Mouse (Mus musculus) gastrocnemius, adult 8-10 months (tissue): Measurements from ENCODE around the gene Maco1. TPM values are rescaled to one million over a fixed set of nuclear protein-coding genes. Genes with fewer than 3 reads are reported as not detected.
"Not testable (repeated sequence)": the region's sequence is repeated elsewhere in the genome, so short reads cannot be mapped to it uniquely, and the experiment has no call there.

ENCODE experiments used
- DNase-seq, 2 experiments: peaks; one replicate each; pipeline ENCODE4 v3.0.0; 2022; ENCODE audit warnings: low spot score in 2 of 2
- total RNA-seq, 4 experiments: library from RNA; stranded (reverse); gene quantifications; 2 replicates each; pipeline ENCODE4 v1.2.4; 2022

The Maco1 gene
- total RNA-seq, 4 experiments from 2014 or later, result 17.5 to 21.6 (median 19.1) TPM

DNA sequence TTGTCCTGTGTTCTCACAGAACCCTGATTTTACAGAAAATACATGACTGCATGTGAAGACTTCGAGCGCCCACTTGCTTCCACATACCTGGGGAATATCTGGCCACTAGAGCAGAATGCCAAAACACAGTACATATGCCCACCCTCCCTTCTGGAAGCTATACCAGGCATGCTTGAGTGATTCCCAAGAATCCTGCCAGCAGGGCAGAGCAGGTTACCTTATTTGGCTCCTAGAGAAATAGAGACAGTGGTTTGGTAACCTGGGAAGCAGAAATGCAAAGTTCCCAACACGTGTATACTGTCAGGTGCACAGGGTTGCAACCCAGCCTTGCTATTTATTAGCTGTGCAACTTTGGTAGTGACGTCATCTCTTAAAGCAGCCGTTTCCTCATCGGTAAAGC lies 8.7 kb upstream of the Maco1 start:
- DNase-seq, result no peak

DNA sequence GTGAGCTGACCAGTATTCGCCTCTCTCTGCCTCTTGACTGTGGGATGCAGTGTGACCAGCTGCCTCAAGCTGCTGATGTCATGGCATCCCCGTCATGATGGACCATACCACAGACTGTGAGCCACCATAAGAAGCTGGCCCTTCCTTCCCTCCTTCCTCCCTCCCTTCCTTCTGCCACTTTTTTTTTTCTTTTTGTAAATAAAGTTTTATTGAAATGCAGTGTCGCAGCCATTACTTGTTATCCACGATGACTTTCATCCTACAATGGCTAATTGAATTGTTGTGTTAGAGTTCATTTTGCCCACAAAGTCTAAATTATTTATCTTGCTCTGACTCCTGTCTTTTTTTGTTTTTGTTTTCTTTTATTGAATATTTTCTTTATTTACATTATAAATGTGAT lies 5.3 kb upstream of the Maco1 start:
- DNase-seq, result no peak

DNA sequence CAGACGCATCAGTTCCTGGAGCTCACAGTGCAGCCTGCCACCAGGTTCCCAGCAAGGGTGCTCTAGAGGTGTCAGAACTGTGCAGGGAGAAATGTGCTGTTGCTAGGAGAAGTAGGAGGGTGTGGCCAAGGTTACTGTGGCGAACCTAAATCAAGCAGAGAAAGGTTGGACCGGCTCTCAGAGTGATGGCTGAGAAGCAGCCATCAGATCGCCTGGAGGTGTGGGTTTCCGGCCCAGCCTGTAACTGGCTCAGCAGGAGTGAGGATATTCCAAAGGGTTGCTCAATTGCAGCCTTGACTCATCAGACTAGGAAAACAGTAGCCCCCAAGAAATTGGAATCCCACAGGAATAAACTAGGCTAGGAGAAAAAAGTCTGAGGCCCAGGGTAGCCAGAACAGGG lies 3.4 kb upstream of the Maco1 start:
- DNase-seq, result no peak

DNA sequence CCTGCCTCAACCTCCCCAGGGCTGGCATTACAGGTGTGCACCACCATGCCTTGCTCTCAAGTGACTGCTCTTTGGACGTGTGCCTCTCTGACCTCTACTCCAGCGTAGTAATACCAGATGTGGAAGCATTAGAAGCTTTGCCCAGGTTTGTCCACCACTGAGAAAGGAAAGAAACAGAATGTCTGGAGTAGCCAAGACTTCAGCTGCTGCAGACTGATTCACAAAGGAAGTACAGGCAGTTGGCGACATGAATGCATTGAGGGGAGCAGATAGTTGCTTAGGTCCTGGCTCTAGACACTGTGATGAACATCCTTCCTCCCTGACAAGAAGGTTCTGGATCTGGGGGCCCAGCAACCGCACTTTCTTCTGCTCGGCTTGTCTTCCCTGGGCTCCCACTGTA lies 2.9 kb upstream of the Maco1 start:
- no peak for DNase-seq

DNA sequence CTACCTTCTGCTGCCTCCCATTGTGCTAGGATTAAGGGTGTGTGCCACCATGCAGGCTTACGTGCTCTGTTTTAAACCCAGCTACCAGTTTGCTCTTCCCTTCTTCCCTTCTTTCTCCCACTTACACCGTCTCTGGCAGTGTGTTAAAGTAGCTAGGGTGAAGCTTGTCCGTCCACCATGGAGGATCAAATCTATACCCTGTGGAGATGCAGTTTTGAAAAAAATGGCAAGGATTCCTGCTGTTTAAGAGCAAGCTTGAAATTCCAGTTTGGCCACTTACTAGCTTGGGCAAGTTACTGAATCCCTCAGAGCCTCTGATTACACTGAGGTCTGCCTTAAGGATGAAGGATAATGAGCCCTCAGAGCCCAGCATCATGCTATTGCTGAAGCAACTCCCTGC lies 2.2 kb upstream of the Maco1 start:
- DNase-seq, result no peak

DNA sequence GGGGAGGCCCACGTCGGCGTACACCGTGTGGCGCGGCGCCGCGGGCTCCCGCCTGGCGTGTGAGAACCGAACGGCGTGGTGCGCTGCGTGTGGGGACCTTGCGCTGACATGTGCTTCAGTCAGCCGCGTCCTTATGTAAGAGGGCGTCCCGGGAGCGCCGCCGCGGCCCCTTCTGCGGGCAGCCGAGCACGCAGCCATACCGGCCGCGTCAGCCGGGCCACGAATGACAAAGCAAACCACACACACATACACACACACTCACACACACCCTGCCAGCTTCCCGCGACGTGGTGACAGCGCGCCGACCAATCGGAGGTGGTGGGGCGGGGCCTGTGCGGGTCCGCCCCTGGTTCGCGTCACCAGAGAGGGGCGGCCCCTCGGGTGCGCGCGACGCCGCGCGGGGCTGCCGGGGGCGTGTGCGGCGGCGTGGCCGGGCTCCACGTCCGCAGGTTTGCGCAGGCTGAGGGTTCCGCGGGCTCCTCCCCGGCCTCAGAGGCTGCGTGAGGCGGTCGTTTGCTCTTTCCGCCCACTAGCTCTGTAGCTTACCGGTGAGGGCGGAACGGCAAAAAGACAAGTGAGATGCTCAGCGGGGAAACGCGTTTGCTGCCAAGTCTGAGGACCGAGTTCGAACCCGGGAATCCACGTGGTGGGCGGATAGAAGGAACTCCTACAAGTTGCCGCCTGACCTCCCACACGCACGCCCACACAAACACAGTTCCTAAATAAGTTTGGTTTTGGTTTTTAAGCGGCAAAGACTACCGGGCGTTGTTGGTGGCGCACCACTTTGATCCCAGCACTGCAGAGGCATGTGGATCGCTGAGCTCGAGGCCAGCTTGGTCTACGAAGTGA lies 716 bp upstream of the Maco1 start:
- DNase-seq, result peak; percentile 91 to 93

DNA sequence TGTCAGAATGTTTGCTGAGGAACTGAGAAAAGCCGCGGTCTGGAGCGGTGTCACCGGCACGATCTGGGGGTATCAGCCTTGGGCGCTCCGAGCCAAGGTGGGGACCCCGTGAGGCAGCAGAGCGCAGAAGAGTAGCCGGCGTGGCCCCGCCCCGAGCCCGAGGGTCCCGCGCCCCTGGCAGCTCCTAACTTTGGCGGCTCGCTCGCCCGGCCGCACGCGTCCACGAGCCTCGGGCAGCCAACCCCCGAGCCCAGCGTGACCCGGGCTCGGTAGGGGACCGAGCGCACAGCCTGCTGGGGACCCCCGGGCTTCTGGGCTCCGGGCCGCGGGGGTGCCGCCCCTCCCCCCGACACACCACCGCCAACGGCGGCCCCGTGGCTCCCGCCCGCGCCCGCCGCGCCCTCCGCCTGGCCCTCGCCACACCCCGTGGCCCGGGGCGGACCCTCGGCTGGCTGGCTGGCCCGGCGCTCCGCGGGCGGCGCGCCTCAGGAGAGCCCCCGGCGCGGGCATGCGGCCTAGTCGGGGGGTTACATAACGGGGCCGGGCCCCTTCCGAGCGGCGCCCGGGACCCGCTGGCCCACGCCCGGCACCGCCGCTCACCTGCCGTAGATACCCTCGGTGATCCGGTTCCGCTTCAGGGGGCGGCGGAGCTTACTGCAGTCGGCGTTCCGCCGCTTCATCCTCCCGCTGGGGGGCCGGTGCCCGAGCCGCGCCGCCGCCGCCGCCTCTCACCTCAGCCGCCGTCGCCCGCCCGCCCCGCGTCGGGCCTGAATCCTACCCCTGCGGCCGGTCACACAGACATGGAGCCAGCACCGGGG lies 498 bp downstream of the Maco1 start:
- peak; percentile 12 to 47 for DNase-seq

DNA sequence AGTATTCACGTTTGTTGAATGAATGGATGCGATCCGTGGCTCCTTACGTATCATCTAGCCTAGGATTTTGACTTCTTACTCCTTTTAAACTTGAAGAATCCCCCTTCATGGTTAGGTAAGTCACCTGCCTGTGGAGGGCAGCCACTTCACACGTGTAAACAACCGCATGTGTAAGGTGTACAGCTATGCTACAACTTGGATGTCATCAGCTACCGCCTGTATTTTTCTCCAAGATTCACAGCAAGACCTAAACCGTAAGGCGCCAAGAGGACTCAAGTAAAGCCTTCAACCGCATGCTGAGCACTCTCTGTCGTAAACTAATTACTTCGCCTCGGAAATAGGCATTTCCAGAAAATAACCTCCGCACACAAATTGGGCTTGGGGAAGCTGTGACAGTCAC lies 1.3 kb downstream of the Maco1 start:
- no peak for DNase-seq

DNA sequence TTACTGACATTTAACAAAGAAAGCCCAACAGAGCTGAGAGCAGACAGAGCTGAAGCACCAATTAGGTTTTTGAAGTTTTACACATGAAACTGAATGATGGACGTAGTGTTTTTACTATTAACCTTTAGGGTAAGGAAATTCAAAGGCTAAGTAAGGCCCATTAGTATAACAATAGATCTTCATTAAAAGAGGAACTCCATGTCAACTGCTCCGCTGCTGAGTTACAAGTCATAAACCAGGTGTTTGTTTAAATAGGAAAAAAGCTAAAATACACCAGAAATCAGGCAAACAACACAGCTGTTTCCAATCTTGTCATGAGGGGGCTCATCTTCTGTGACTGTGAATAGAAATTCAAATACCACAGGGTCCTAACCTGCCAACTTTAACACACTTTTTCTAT lies 1.9 kb downstream of the Maco1 start:
- DNase-seq, result no peak

DNA sequence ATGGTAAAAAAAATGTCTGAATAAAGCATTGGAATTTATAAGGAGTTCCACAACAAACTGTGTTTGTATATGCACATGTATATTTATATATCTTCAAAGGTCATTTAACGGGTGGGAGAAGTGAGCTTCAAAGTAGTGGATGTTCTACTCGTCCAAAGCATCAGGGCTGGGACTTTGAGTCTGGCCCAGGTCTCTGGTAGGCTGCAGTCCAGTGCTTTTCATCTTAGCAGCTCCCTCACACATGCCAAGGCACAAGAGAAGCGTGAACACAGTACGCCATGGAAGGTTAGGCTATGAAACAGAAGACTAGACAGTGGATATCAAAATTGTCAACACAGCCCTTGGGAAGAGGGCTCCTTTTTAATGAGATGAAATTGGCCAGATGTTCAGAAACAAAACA lies 2.6 kb downstream of the Maco1 start:
- DNase-seq, result no peak

DNA sequence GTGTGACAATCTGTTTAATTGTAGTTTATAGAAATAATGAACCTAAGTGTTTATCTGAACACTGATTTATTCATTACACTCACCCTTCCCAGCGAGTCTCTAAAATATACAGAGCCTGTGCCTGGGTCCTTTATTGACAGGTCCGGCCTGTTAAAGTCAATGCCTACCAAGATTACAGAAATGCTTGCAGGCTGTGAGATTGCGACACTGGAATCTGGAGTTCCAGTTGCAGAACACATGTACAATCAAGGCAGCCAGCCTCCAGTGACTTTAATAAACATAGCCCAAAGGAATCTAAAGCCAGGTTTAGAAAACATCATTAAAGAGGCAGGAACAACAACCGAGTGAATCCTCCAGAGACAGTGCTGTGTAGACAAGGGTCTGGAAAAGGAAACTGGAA lies 5.6 kb downstream of the Maco1 start:
- no peak for DNase-seq

DNA sequence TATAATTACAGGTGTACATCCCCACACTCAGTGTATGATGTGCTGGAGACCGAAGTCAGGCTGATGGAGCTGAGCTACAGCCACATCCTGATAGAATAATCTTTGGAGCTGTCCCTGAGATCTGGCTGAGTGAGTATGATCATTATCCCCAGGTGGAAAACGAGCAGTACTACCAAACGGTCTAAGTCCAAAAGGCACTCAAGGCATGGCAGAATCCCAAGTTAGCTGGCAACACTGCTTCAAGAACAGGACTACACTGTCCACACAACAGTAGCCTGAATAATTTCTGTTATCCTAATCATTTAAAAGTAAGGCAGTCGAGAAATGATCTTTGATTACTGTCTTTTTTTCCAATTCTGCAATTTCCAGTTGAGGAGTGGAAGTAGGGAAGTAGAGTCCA lies 9.6 kb downstream of the Maco1 start:
- no peak for DNase-seq

DNA sequence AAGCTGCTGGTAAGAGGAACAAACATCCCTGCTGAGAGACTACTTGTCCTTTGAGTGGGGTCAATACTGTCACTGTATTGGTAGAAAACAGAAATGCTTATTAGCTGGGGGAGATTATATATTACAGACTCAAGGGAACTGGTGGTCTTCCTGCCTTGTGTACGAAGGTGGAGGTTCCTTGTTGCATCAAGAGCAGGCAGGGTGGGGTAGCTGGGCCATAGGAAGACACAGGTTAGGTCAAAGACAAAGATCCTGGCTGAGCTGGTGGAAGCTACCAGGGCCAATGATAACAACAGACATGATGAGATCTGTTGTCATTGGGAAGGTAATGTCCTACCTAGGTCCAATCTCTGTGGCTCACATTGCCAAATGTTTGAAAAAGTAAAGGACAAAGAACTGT lies 12.9 kb downstream of the Maco1 start:
- no peak for DNase-seq

DNA sequence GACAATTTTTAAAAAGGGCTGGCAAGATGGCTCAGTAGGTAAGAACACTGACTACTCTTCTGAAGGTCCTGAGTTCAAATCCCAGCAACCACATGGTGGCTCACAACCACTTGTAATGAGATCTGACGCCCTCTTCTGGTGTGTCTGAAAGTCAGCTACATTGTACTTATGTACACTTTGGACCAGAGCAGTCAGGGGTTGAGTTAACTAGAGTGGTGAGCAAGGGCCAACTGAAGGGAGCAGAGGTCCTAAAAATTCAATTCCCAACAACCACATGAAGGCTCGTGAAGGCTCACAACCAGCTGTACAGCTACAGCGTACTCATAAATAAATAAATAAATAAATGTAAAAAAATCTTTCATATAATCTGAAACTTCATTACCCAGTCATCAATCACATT lies 14.4 kb downstream of the Maco1 start:
- DNase-seq, result not testable (repeated sequence)

DNA sequence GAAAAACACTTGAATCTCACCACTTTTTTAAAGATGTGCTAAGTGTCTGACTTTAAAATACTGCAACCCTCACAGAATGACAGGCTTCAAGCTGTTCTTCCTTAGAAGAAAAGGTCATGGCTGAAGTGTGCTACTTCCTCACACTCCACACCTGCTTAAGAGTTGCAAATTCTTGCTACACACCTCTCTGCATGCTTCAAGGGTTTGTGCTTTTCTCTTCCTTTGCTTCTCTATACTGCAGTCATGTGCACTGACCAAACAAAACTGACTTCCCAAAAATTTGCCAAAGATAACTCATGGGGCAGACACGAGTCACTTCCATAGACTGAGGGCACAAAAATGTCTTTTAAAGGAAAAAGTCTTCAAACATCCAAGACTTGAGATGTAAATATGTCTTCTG lies 14.9 kb downstream of the Maco1 start:
- no peak for DNase-seq

DNA sequence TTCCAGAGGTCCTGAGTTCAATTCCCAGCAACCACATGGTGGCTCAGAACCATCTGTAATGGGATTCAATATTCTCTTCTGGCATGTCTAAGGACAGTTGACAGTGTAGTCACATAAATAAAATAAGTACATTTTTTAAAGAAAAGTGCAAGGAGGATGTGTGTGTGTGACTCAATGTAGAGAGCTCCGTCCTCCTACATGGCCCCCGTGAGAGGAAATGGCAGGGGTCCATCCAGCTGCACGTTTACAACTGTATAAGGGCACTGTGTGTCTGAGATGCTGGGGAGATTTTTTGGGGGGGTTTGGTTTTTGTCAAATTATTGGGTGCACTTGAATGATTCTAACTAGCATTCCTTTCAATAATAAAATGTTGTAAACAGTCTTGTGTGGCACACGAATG lies 17.7 kb downstream of the Maco1 start:
- DNase-seq, result no peak

DNA sequence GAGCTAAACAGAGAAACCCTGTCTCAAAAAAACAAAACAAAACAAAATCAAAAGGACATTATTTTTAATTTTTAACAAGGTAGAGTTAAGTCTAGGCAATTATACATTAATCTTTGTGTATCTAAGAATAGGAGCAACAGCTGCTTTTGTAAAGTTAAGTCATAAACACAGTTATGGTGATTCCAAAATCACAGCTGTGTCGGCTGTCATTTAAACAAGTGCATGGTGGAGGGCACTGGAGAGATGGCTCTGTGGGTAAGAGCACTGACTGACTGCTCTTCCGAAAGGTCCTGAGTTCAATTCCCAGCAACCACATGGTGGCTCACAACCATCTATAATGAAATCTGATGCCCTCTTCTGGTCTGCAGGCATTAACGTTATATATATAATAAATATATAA lies 21.2 kb downstream of the Maco1 start:
- DNase-seq, result no peak

DNA sequence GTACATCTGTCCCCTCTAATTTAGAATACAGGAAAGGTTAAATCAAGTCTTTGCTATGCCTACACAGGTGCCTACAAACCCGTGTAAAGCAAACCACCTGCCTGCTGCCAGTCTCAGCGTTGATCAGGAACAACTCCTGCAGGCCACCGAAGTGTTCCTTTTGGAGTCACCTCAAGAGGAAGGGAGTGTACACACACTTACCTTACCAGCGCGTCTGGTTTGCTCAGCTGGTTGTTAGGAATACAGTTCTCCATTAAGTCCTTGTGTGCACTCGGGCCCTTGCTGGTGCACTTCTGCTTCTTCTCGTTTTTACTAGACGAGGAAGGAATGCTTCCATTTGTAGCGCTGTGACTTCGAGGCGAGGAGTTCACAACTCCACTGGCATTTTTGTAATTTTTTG lies 25.3 kb downstream of the Maco1 start:
- DNase-seq, result no peak

DNA sequence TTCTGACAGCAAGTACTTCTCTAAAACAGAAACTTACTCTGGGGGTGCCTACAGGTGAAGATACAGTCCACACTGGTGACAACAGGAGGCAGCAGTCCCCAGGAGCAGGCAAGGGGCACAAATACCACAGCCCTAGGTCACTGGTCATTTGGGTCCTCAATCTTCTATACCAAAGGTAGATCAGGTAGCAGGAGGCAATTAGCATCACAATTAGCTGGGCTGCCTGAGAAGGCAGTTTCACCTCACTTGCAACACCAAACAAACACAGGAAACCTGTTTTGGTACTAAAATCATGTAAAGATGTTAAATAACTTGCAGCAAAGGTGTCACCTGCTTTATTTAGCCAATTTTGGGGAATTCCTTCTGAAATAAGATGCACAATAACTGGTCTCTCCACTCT lies 26.8 kb downstream of the Maco1 start:
- DNase-seq, result no peak

DNA sequence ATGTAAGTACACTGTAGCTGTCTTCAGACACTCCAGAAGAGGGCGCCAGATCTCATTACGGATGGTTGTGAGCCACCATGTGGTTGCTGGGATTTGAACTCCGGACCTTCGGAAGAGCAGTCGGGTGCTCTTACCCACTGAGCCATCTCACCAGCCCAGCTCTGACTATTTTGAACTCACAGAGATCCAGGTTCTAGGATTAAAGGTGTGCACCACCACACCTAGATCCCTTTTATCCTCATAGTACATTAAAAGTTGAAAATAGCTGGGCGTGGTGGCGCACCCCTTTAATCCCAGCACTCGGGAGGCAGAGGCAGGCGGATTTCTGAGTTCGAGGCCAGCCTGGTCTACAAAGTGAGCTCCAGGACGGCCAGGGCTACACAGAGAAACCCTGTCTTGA lies 27.3 kb downstream of the Maco1 start:
- not testable (repeated sequence) for DNase-seq

DNA sequence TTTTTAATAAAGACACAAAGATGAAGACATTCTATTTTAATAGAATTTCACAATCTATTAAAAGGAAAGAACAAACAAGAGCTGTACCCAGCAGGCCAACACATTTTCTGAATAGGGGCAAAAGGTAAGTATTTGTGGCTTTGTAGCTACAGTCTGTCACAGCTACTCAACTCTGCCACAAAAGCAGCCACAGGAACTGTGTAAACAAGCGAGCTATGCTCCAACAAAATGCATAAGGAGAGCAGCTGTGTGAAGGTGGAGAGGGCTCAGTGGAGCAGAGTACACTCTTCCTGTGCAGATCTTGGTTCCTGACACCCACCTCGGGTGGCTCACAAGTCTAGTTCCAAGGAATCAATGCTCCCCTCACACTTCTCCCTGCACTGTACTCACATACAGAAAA lies 29.6 kb downstream of the Maco1 start:
- no peak for DNase-seq

DNA sequence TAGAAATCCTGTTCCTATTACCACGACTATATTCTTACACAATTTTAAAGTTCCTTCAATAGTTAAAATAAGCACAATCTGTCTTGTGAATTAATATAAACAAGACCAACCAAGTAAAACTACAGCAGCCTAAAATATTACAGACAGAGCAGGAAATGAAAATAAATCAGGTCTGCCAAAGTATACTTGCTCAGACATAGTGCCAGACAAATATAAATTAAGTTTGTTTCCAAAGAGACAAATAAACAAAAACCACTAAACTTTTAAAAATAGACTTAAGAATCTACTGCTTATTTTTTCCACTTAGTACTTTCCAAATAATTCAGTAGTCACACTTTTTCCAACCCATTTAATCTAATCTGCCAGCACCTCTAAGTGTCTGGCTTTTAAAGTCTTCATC lies 32.1 kb downstream of the Maco1 start:
- DNase-seq, result no peak

DNA sequence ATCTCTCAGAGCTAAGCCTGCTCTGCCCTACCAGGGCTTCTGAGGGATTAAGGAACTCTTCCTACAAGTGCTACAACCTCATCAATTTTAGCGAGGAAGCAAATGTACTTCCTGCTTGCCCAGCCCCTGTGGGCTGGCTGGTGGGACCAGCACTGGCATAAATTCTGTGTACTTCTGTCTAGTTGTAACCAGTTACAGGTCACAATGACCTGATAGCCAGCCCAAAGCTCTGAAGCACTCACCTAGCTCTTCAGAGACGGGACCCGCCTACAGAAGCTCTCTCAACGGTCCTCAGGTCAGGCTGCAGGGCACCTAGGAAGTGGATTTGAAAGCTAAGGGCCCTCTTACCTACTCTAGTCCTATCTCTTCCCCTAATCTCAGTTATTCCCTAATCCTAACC lies 35.4 kb downstream of the Maco1 start:
- DNase-seq, result no peak
